Mouse (Mus musculus): ENCODE data around the gene Osgin1. TPM values are rescaled to one million over a fixed set of nuclear protein-coding genes. Genes with fewer than 3 reads are reported as not detected.

Gene Osgin1
- polyA plus RNA-seq, 1 experiment from 2014 or later, result 0.38 TPM

- H3K9ac ChIP-seq, result peak overlapping the region; percentile 72
- peaks cover 24% of the 10 kb centered on the region; the same call in 1 of the 2 replicates for H3K4me1 ChIP-seq (replicated peaks)
- H3K27ac ChIP-seq (replicated peaks), result no peak overlapping the region
- H3K4me2 ChIP-seq, result peak overlapping the region; percentile 93
- no peaks in the 10 kb centered on the region; the same call in 1 of the 2 replicates for H3K27me3 ChIP-seq
- 1% methylated on average over 17 of the region's 17 CpGs for WGBS
- peak overlapping the region; percentile 74 for H3K4me3 ChIP-seq
- no peaks in the 10 kb centered on the region for H3K9me3 ChIP-seq
- H3K36me3 ChIP-seq, result no peaks in the 10 kb centered on the region
- no peak; the same call in 1 of the 2 replicates for ATAC-seq (ENCODE audit: low FRiP score, low read depth)
Observed at GRCm38 (mm10) chr8:119447781-119448170, 13.9 kb downstream of the Osgin1 start.

DNA sequence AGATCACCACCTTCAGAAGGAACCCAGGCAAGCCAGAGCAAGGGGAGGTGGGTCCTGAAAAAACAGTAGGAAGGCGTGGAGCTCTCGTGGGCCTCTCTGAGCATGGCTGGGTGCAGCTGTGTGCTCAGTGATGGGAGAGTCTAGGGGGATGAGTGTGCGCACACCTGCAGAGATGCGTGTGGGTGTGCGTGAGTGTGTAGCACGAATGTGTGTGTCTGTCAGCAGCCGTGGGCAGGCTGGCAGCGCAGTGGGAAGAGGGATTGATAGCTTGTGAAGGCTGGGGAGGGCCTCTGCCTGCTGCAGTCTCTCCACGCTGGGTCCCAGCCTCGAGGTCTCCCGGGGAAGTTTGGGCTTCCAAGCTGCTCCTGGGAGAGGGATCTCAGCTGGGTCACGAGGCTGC lies 15.7 kb downstream of the Osgin1 start:
- 68% methylated on average over 12 of the region's 12 CpGs for WGBS
- ATAC-seq (ENCODE audit: low FRiP score, low read depth), result no peak
- H3K9ac ChIP-seq, result no peak overlapping the region
- no peak overlapping the region for H3K27ac ChIP-seq (replicated peaks)
- no peaks in the 10 kb centered on the region for H3K36me3 ChIP-seq
- no peaks in the 10 kb centered on the region for H3K9me3 ChIP-seq
- H3K4me2 ChIP-seq, result 0 out of 2 replicates have a peak overlapping the region, but pooled peaks have one; percentile 93
- no peak overlapping the region for H3K4me3 ChIP-seq
- peaks cover 24% of the 10 kb centered on the region; the same call in 1 of the 2 replicates for H3K4me1 ChIP-seq (replicated peaks)
- no peaks in the 10 kb centered on the region; the same call in 1 of the 2 replicates for H3K27me3 ChIP-seq

DNA sequence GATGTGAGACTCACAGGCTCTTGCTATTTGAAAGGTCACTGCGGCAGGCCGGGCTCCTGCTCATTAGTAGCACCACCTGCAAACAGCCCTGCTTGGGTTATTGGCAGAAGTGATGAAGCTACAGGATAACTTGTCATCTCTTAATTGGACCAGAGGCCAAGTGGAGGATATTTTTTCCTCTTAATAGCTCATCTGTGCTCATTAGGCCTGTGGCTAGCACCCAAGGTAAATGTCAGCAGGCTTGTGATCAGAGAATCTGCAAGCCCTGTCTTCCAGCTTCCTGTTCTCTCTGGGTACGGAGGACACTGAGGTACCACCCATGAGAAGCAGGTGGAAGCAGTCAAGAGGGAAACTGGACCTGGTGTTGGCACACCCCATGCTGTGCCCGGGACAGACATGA lies 17.2 kb downstream of the Osgin1 start:
- no peak overlapping the region for H3K4me2 ChIP-seq
- WGBS, result 81% methylated on average over 4 of the region's 4 CpGs
- H3K27me3 ChIP-seq, result no peaks in the 10 kb centered on the region

DNA sequence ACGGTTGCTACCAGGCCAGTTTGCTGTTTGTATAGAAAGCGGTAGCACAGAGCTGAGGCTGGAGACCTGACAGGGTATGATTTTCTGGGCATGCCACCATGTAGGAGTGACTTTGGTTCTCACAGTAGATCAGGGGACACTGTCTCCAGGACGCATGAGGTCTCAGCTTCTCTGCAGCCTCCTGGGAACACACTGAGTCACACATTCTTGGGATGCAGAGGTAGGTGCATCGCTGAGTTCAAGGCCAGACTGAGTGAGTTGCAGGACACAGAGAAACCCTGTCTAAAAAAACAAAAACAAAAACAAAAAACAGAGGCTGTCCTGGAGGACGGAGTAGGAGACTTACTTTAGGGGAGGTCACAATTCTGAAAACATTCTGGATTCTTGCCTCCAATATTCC lies 19.0 kb downstream of the Osgin1 start:
- no peak overlapping the region for H3K4me3 ChIP-seq
- no peak overlapping the region for H3K27ac ChIP-seq (replicated peaks)
- H3K9me3 ChIP-seq, result no peaks in the 10 kb centered on the region
- H3K36me3 ChIP-seq, result no peaks in the 10 kb centered on the region
- no peak overlapping the region for H3K9ac ChIP-seq
- ATAC-seq (ENCODE audit: low FRiP score, low read depth), result no peak
- no peaks in the 10 kb centered on the region for H3K27me3 ChIP-seq
- peaks cover 10% of the 10 kb centered on the region; the same call in 1 of the 2 replicates for H3K4me1 ChIP-seq (replicated peaks)
- WGBS, result 90% methylated on average over 5 of the region's 5 CpGs
- no peak overlapping the region for H3K4me2 ChIP-seq

More for the DNA sequence above, 17.2 kb downstream of the Osgin1 start:
- no peak overlapping the region for H3K27ac ChIP-seq (replicated peaks)
- no peaks in the 10 kb centered on the region for H3K36me3 ChIP-seq
- no peak for ATAC-seq (ENCODE audit: low FRiP score, low read depth)
- no peaks in the 10 kb centered on the region for H3K9me3 ChIP-seq
- no peak overlapping the region for H3K9ac ChIP-seq
- H3K4me3 ChIP-seq, result no peak overlapping the region
- H3K4me1 ChIP-seq (replicated peaks), result peaks cover 23% of the 10 kb centered on the region; the same call in 1 of the 2 replicates

GRCm38 (mm10) chr8:119456045-119456444 lies 22.1 kb downstream of the Osgin1 start:
- Histone ChIP-seq H3K4me3 (no peak overlapping the region), H3K9ac (no peak overlapping the region), H3K4me2 (no peak overlapping the region), H3K27me3 (no peaks in the 10 kb centered on the region), H3K4me1 (replicated peaks) (peaks cover 14% of the 10 kb centered on the region), H3K36me3 (no peaks in the 10 kb centered on the region), H3K9me3 (no peaks in the 10 kb centered on the region), H3K27ac (replicated peaks) (no peak overlapping the region)
- WGBS, result 84% methylated on average over 5 of the region's 5 CpGs
- ATAC-seq (ENCODE audit: low FRiP score, low read depth), result no peak

DNA sequence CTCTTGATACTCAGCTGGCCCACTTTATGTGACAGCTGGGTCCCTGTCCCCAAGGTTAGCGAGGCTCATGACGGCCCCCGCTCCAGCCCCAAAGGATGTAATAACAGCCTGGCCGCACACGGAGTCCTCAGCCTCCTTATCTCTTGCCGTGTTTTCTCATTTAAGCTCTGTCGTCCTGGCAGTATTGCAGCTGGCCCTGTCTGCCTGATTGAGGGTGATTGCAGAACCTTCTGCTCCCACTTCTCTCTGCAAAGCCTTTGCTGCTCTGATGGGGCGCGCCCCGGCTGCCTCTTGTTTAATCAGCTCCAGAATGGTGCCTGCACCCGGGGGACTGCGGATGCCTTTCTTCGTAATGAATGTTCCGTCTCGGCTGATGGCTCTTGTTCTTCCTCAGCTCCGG lies 25.8 kb downstream of the Osgin1 start:
- no peaks in the 10 kb centered on the region for H3K9me3 ChIP-seq
- peak overlapping the region; percentile 55 for H3K27ac ChIP-seq (replicated peaks)
- no peak overlapping the region for H3K9ac ChIP-seq
- peaks cover 3% of the 10 kb centered on the region; the same call in 1 of the 2 replicates for H3K27me3 ChIP-seq
- peak overlapping the region; percentile 24 for H3K4me2 ChIP-seq
- no peaks in the 10 kb centered on the region for H3K36me3 ChIP-seq
- peaks cover 33% of the 10 kb centered on the region for H3K4me1 ChIP-seq (replicated peaks)
- no peak overlapping the region for H3K4me3 ChIP-seq
- 13% methylated on average over 16 of the region's 16 CpGs for WGBS
- peak; percentile 27; the same call in 1 of the 2 replicates for ATAC-seq (ENCODE audit: low FRiP score, low read depth)

DNA sequence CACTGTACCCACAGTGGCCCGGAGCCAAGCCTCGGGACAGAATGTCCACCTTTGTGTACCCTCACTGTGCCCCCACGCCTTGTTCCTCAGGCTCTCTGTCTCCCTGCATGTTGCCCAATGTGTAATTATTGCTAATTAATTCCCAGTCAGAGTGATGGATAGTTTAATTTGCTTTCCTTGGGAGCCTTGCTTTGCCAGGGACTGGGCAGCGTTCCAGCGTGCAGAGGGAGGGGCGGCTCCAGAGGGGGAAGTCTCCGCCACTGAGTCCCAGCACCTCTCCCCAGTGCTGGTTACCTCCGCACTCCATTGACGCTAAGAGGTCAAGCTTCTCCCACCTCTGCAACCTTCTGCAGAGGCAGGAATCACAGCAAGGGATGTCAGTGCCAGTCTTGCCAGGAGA lies 27.4 kb downstream of the Osgin1 start:
- H3K9me3 ChIP-seq, result no peaks in the 10 kb centered on the region
- WGBS, result 25% methylated on average over 9 of the region's 9 CpGs
- H3K4me2 ChIP-seq, result no peak overlapping the region
- peak; percentile 51; the same call in 1 of the 2 replicates for ATAC-seq (ENCODE audit: low FRiP score, low read depth)
- no peaks in the 10 kb centered on the region for H3K36me3 ChIP-seq
- no peak overlapping the region for H3K4me3 ChIP-seq
- H3K27ac ChIP-seq (replicated peaks), result 0 out of 2 replicates have a peak overlapping the region, but pooled peaks have one; percentile 10
- peaks cover 3% of the 10 kb centered on the region; the same call in 1 of the 2 replicates for H3K27me3 ChIP-seq
- no peak overlapping the region for H3K9ac ChIP-seq
- H3K4me1 ChIP-seq (replicated peaks), result peaks cover 48% of the 10 kb centered on the region

GRCm38 (mm10) chr8:119463709-119464108 lies 29.8 kb downstream of the Osgin1 start:
- H3K9me3 ChIP-seq, result no peaks in the 10 kb centered on the region
- no peaks in the 10 kb centered on the region for H3K36me3 ChIP-seq
- no peak for ATAC-seq (ENCODE audit: low FRiP score, low read depth)
- H3K27ac ChIP-seq (replicated peaks), result no peak overlapping the region
- peaks cover 3% of the 10 kb centered on the region; the same call in 1 of the 2 replicates for H3K27me3 ChIP-seq
- H3K9ac ChIP-seq, result no peak overlapping the region
- no peak overlapping the region for H3K4me3 ChIP-seq
- H3K4me1 ChIP-seq (replicated peaks), result peaks cover 57% of the 10 kb centered on the region
- 41% methylated on average over 7 of the region's 7 CpGs for WGBS
- no peak overlapping the region for H3K4me2 ChIP-seq

GRCm38 (mm10) chr8:119466105-119466504 lies 32.2 kb downstream of the Osgin1 start:
- H3K27ac ChIP-seq (replicated peaks), result no peak overlapping the region
- WGBS, result 2% methylated on average over 18 of the region's 18 CpGs
- ATAC-seq (ENCODE audit: low FRiP score, low read depth), result peak; percentile 35; the same call in 1 of the 2 replicates

GRCm38 (mm10) chr8:119466794-119467193 lies 32.9 kb downstream of the Osgin1 start:
- no peaks in the 10 kb centered on the region for H3K36me3 ChIP-seq
- peak overlapping the region; percentile 45; the same call in 1 of the 2 replicates for H3K4me2 ChIP-seq
- WGBS, result 49% methylated on average over 10 of the region's 10 CpGs
- H3K27ac ChIP-seq (replicated peaks), result peak overlapping the region; percentile 31; the same call in 1 of the 2 replicates
- H3K9me3 ChIP-seq, result no peaks in the 10 kb centered on the region
- no peak overlapping the region for H3K9ac ChIP-seq
- peaks cover 36% of the 10 kb centered on the region for H3K4me1 ChIP-seq (replicated peaks)
- ATAC-seq (ENCODE audit: low FRiP score, low read depth), result no peak
- H3K27me3 ChIP-seq, result peaks cover 3% of the 10 kb centered on the region; the same call in 1 of the 2 replicates
- no peak overlapping the region for H3K4me3 ChIP-seq

More at GRCm38 (mm10) chr8:119466105-119466504, 32.2 kb downstream of the Osgin1 start:
- Histone ChIP-seq H3K9me3 (no peaks in the 10 kb centered on the region), H3K4me1 (replicated peaks) (peaks cover 43% of the 10 kb centered on the region), H3K4me2 (peak overlapping the region; percentile 45), H3K9ac (no peak overlapping the region), H3K4me3 (no peak overlapping the region), H3K27me3 (peaks cover 3% of the 10 kb centered on the region; the same call in 1 of the 2 replicates), H3K36me3 (no peaks in the 10 kb centered on the region)

DNA sequence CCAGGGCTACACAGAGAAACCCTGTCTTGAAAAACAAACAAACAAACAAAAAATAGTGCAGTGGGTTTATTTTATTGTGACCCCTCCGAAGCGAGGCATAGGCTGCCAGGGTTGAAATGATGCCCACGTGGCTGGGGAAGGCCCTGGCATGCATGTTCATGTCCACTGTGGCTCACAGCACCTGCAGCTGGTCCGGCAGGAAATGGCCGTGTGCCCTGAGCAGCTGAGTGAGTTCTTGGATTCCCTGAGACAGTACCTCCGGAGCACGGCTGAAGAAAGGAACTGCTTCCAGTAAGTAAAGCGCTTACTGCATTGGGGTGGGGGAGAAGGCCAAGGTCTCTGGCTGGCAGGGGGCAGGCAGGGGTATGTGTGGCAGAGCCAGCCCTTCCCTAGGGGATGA lies 34.2 kb downstream of the Osgin1 start:
- H3K27ac ChIP-seq (replicated peaks), result no peak overlapping the region
- no peak overlapping the region for H3K9ac ChIP-seq
- H3K4me3 ChIP-seq, result no peak overlapping the region
- H3K4me1 ChIP-seq (replicated peaks), result peaks cover 35% of the 10 kb centered on the region
- ATAC-seq (ENCODE audit: low FRiP score, low read depth), result no peak
- peaks cover 3% of the 10 kb centered on the region; the same call in 1 of the 2 replicates for H3K27me3 ChIP-seq
- no peak overlapping the region for H3K4me2 ChIP-seq
- H3K36me3 ChIP-seq, result no peaks in the 10 kb centered on the region
- H3K9me3 ChIP-seq, result no peaks in the 10 kb centered on the region
- 81% methylated on average over 8 of the region's 8 CpGs for WGBS

- WGBS, result 18% methylated on average over 5 of the region's 5 CpGs
- Histone ChIP-seq H3K27me3 (no peaks in the 10 kb centered on the region), H3K4me1 (replicated peaks) (no peaks in the 10 kb centered on the region), H3K9ac (no peak overlapping the region), H3K4me2 (no peak overlapping the region), H3K27ac (replicated peaks) (no peak overlapping the region), H3K4me3 (no peak overlapping the region), H3K36me3 (no peaks in the 10 kb centered on the region), H3K9me3 (no peaks in the 10 kb centered on the region)
- ATAC-seq (ENCODE audit: low FRiP score, low read depth), result no peak
Observed at GRCm38 (mm10) chr8:119478684-119479083, 44.8 kb downstream of the Osgin1 start.

All from hindbrain, embryonic 15.5 days (tissue).